Mouse (Mus musculus) fat pad, adult 2 months (tissue): ENCODE results near the gene Il24.

Experiments
- DNase-seq: peaks from one replicate; pipeline ENCODE4 v3.0.0-alpha.2; 2011; ENCODE audit warnings: low read depth, low spot score; ENCODE audit errors: extremely low read depth

Gene Il24

GRCm38 (mm10) chr1:130887354-130887753 is at the start of gene Il24:
TSS of gene Il24 (minus strand) at chr1:130887454.
- no peak for DNase-seq

DNA sequence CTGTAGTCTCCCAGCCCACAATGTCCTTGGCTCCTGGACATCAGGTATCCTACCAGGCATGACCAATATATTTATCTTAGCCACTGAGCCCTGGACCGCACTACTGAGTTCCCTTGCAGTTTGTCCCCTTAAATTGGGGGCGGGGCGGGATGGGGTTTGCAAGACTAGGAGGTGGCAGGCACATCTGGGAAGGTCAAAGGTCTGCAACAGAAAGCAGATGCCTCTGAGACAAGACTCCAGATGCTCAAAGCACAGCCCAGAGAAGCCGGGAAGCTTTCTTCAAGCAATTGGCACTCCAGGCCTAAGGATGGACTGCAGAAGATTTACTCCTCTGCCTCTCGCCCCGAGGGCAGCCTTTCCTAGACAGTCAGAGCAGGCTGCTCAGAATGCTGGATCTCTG is 49.1 kb upstream of the Il24 start:
- no peak for DNase-seq

DNA sequence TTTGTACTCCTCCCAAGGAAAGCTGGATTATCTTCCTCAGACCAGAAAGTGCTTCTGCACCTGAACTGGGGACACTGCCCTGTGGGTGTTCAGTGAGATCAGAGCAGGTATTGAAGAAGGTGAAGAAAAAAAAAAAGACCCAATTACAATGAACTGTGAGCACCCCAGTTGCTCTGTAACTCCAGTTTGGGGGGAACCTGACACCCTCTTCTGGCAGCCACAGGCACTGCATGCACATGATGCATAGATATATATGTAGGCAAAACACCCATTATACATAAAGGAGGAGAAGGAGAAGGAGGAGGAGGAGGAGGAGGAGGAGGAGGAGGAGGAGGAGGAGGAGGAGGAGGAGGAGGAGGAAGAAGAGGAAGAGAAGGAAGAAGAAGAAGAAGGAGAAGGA is 39.2 kb upstream of the Il24 start:
- no peak for DNase-seq

DNA sequence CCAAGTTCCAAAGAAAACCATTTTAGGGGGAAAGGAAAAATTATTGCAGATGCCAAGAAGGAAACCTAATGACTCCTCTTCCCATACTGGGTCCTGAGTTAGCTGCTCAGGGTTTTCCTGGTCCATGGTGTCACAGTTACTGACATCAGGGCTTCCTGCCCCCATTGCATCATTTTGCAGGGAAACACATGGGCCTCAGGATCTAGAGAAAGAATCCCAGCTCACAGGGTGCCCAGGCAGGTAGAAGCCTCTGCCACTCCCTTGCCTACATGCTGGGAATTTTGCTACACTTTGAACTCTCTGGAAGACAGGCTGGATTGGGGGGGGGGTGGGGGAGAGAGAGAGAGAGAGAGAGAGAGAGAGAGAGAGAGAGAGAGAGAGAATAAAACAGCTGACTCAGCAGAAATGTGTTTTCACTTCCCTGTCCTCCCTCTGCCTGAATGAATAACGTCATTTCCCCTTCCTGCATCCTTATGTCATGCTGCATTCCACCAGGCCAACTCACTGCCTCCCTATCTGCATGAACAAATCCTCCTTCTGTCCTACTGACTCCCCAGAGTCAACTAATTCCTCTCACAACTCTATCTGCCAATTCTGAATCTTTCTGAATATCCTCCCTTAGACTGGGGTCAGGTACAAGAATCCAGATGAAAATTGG is 31.2 kb upstream of the Il24 start:
- DNase-seq: no peak

- no peak for DNase-seq
These were observed 24.3 kb upstream of the Il24 start, which contains the start of gene Il20 for GRCm38 (mm10) chr1:130911401-130912010. TSS of gene Il20 (minus strand) at chr1:130911451.

DNA sequence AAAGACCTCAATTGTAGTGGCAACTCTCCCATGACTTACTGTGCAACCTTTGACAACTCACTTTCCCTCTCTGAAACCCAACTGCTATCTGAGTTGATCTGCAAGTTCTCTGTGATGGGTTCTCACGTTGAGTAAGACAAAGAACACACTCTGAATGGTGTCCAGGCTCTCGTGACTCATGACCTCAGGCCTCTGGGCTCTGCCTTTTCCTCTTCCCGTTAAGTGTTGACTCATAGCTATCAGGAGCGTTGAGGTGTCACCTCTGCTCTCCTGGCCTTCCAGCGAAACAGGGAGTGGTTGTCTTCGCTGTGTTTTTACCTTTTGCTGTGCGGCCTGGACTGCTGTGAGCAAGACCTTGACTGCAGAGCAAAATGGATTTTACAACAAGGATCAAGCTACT is 15.3 kb upstream of the Il24 start:
- DNase-seq: no peak

- no peak for DNase-seq
These were observed 7.2 kb upstream of the Il24 start for GRCm38 (mm10) chr1:130894468-130894867.

DNA sequence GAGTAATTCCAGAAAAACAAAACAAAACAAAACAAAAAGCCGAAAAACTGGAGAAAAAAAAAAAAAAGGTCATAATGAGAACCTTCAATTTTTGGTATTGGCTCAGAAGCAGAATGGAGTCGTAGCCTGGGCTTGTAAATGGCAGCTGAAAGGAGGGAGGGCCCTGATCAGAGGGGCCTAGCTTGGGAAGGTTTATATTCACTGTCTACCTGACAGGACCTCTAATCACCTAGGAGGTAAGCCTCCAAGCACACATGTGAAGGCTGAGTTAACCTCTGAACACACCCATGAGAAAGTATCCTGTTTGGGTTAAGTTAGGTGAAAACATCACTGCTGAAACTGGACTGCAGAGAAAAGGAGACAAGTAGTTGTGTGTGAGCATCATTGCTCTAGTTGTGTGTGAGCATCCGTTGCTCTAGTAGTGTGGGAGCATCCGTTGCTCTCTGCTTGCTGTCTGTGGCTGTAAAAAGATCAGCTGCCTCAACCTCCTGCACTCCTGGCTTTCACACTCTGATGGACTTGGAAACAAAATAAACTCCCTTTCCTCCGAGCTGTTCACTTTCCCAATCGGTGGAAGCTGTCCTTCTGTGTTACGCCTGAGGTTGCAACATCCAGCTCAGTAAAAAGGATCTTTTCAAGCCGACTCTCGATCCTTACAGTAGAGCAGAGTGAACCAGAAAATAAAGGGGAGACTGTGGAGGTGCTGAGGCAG is 6.2 kb upstream of the Il24 start:
- DNase-seq: peak; percentile 66

GRCm38 (mm10) chr1:130892446-130892845 is 5.2 kb upstream of the Il24 start:
- peak; percentile 96 for DNase-seq

- no peak for DNase-seq
These were observed 4.1 kb downstream of the Il24 start for GRCm38 (mm10) chr1:130883146-130883545.

DNA sequence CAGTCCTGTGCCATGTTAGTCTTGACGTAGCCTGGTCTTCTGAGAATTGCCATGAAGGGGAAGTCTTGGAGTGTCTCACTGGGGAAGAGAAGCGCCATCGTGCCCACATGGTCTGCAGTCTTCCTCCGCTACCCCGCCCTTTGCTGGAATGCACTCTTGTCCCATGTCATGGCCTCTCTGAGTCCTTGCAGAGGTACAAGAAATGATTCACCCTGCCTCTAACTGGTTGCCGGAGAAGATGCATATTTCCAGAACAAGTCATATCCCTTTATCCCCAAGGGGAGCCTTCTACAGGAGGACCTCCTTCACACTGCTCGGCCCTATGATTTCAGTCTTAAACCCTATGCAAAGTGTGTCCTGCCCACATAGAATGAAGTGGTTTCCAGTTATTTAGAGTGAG is 7.3 kb downstream of the Il24 start:
- no peak for DNase-seq

GRCm38 (mm10) chr1:130877889-130878614 is 9.2 kb downstream of the Il24 start:
- DNase-seq: no peak

DNA sequence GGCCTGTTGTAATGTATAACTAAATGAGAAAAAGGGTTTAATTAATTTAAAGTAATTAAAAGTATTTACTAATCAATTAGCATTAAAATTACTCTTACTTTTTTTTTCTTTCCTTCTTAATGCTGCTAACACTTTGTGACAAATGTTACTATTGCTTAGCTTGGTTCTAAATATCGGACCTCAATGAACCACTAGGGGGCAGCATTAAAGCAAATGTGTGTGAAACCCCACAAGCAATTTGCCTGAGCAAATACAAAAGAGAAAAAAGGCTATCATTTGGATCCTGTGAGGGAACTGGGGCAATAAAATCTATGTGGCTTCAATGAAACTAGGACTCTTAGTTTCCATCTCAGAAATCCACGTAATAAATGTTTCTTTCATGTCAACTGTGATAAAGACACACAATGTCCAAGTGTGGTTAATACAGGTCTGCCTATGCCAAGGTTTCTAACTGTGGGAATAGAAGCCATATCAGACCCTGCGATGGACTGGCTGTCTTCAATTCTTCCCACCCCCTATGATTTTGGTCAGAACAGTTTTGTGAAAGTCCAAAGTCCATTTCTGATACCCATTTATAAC is 10.2 kb downstream of the Il24 start:
- no peak for DNase-seq

GRCm38 (mm10) chr1:130875910-130876309 is 11.3 kb downstream of the Il24 start:
- DNase-seq: no peak

- no peak for DNase-seq
These were observed 12.1 kb downstream of the Il24 start for GRCm38 (mm10) chr1:130875139-130875538.

DNA sequence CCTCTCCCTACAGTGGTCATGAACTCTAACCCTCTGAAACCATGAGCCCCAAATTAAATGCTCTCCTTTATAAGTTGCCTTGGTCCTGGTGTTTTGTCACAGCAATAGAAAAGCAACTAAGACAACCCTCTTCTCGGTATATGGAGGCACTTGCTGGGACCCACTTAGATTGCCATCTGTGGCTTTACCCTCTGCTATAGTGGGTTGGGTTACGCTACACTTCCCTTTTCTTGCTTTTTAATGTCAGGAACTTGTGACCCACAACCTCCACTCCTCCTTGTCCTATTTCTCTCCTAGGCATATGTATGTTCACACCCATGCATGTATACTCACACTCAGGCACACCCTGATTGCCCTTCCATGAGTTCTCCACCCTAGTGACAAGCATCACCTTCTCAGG is 14.3 kb downstream of the Il24 start:
- DNase-seq: no peak

GRCm38 (mm10) chr1:130865541-130866221 is 21.6 kb downstream of the Il24 start, which contains the start of gene Fcmr:
TSS of gene Fcmr (plus strand) at chr1:130865669.
- no peak for DNase-seq

DNA sequence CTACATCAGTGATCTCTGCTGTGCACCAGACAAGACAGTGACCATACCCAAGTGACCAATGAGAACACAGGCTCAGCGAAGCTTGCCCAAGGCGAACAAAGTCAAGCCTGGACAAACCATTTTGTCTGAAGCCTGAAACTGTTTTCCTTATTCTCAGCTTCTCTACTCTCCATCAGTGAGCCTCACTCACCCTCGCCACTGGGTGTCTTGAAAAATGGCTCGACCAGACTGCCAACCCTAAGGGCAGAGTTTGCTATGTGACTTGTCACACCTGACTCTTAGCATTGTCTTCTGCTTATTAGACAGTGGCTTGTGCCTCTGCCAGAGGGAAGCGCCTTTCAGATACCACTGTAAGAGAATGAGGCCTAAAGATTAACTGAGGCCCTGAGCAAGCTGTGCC is 22.5 kb downstream of the Il24 start:
- no peak for DNase-seq

DNA sequence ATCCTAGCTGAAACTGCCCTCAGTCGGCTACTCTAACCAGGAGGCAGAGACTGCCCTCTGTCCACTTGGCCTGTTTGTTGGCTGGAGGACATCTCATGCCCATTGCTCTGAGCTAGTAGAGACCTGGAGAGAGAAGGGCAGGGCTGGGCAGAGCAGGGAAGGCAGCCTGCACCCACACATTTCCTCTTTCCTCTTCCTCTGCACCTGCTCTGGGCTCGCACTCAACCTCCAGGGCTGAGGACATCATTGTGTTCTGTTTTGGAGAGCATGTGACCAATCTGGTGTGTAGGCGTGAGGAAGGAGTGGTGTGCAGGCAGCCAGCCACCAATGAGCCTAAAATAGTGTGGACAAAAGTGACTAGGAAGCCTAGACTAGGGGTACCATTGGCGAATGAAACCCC is 23.0 kb downstream of the Il24 start:
- no peak for DNase-seq

DNA sequence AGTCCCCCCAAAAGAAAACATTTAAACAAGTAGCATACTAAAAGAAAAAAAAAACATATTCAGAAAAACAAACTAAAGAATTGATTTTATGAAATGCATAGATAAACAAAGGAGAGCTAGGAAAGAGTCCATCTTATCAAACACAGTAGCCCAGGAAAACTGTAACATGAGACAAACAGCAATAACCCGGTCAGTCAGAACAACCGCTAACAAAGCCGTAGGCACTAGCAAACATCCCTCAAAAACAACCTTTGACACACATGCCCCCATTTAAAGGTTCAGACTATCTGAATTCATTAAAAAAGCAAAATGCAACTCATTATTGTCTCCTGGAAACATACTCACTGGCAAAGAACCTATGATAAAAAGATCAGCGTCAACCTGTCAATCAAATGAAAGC is 29.8 kb downstream of the Il24 start:
- no peak for DNase-seq

- DNase-seq: no peak
These were observed 31.5 kb downstream of the Il24 start for GRCm38 (mm10) chr1:130855723-130856122.
